In genomic region chr4:42902174-42902573, GRCm38 (mm10) we compare ENCODE assay signal across 10 mouse cellular contexts. TPM values are rescaled to one million over a fixed set of nuclear protein-coding genes. Genes with fewer than 3 reads are reported as not detected.
A peak's percentile ranks its signal among the peaks of the same experiment; 100 is the strongest.
DNase-seq lines count a peak whose midpoint lies in the region; ATAC-seq and TF ChIP-seq lines count a peak whose summit lies in the region.
"Had no signal": no experiment of that assay in that cellular context is flagged by ENCODE, and none has a peak within 500 bp of the region (broad histone marks: within the 10 kb centered on the region; RNA-seq: fewer than 3 reads in every experiment).

No protein-coding gene starts in this region.

- DNase-seq in hindbrain, embryonic 11.5 days (ENCODE audit: low spot score), result peak; percentile 42
- DNase-seq in hindbrain, embryonic 14.5 days (ENCODE audit: low spot score), result no peak
- DNase-seq in CD4-positive helper T cell, adult 2 months (ENCODE audit: low read depth, low spot score), result peak; percentile 17
- DNase-seq in R1 (ENCODE audit: low read depth, low spot score), result peak; percentile 72
- peak; percentile 20 to 35 (median 35) for DNase-seq in liver, embryonic 14.5 days (ENCODE audit: low read depth in 3 of 3, low spot score in 3 of 3)
- peak; percentile 63 for DNase-seq in thymus, postnatal 4 days
- DNase-seq in forebrain, embryonic 14.5 days (ENCODE audit: low spot score), result no peak
- DNase-seq in urinary bladder, adult 18-20 months (ENCODE audit: low spot score in 2 of 2), result no peak

- H3K27ac ChIP-seq in hindbrain, embryonic 11.5 days (ENCODE audit: low read depth, low read length), result no peak overlapping the region
- H3K27ac ChIP-seq in hindbrain, embryonic 14.5 days, result no peak overlapping the region
- no peak overlapping the region for H3K27ac ChIP-seq in liver, embryonic 14.5 days
- no peak overlapping the region for H3K27ac ChIP-seq in forebrain, embryonic 14.5 days (ENCODE audit: low read depth, low read length)
- H3K27ac ChIP-seq: limb, embryonic 15.5 days had no signal

- no peaks in the 10 kb centered on the region for H3K36me3 ChIP-seq in hindbrain, embryonic 11.5 days (ENCODE audit: control insufficient read depth, insufficient read depth, low read length)
- H3K36me3 ChIP-seq in hindbrain, embryonic 14.5 days (replicated peaks; ENCODE audit: control insufficient read depth, insufficient read depth), result no peaks in the 10 kb centered on the region
- H3K36me3 ChIP-seq in liver, embryonic 14.5 days (replicated peaks; ENCODE audit: control insufficient read depth, insufficient read depth, low read depth), result no peaks in the 10 kb centered on the region
- no peaks in the 10 kb centered on the region for H3K36me3 ChIP-seq in forebrain, embryonic 14.5 days (ENCODE audit: control insufficient read depth, insufficient read depth, low read length)
- H3K36me3 ChIP-seq: limb, embryonic 15.5 days had no signal

- H3K9ac ChIP-seq in hindbrain, embryonic 11.5 days (ENCODE audit: low read depth, low read length), result no peak overlapping the region
- no peak overlapping the region for H3K9ac ChIP-seq in hindbrain, embryonic 14.5 days
- no peak overlapping the region for H3K9ac ChIP-seq in liver, embryonic 14.5 days (replicated peaks)
- no peak overlapping the region for H3K9ac ChIP-seq in forebrain, embryonic 14.5 days (ENCODE audit: low read length)
- H3K9ac ChIP-seq: limb, embryonic 15.5 days had no signal

- TF ChIP-seq EP300 in liver, embryonic 14.5 days (IDR thresholded peaks at IDR 0.05; ENCODE audit: low read depth), result no peak

- H3K4me2 ChIP-seq in hindbrain, embryonic 11.5 days (replicated peaks; ENCODE audit: low read depth, low read length), result no peak overlapping the region
- no peak overlapping the region for H3K4me2 ChIP-seq in hindbrain, embryonic 14.5 days (replicated peaks)
- H3K4me2 ChIP-seq in liver, embryonic 14.5 days (ENCODE audit: low read depth), result no peak overlapping the region
- H3K4me2 ChIP-seq in forebrain, embryonic 14.5 days (ENCODE audit: low read length), result no peak overlapping the region
- H3K4me2 ChIP-seq: limb, embryonic 15.5 days had no signal

- peak; percentile 93 for TF ChIP-seq CTCF in liver, embryonic 14.5 days (IDR thresholded peaks at IDR 0.05; ENCODE audit: low read depth)

- no peak for ATAC-seq in hindbrain, embryonic 11.5 days (ENCODE audit: low FRiP score)
- no peak for ATAC-seq in hindbrain, embryonic 14.5 days (ENCODE audit: low FRiP score)
- peak; percentile 45; the same call in 1 of the 2 replicates for ATAC-seq in liver, embryonic 14.5 days (ENCODE audit: insufficient read depth)
- no peak for ATAC-seq in forebrain, embryonic 14.5 days

- H3K4me1 ChIP-seq in hindbrain, embryonic 11.5 days (replicated peaks; ENCODE audit: control insufficient read depth, insufficient read depth, low read length), result no peaks in the 10 kb centered on the region
- H3K4me1 ChIP-seq in hindbrain, embryonic 14.5 days (replicated peaks; ENCODE audit: control insufficient read depth, insufficient read depth, low read length), result no peaks in the 10 kb centered on the region
- H3K4me1 ChIP-seq in liver, embryonic 14.5 days (replicated peaks; ENCODE audit: control insufficient read depth in 2 of 2, insufficient read depth in 2 of 2, low read length in 1 of 2), result peaks cover 3 to 7% of the 10 kb centered on the region in 2 experiments; a peak in 1 of 4 replicates
- no peaks in the 10 kb centered on the region for H3K4me1 ChIP-seq in forebrain, embryonic 14.5 days (ENCODE audit: control insufficient read depth, insufficient read depth, low read length)
- H3K4me1 ChIP-seq: limb, embryonic 15.5 days had no signal

- H3K9me3 ChIP-seq in hindbrain, embryonic 11.5 days (ENCODE audit: control insufficient read depth, low read length), result no peaks in the 10 kb centered on the region
- no peaks in the 10 kb centered on the region for H3K9me3 ChIP-seq in hindbrain, embryonic 14.5 days (ENCODE audit: control insufficient read depth, low read length)
- no peaks in the 10 kb centered on the region for H3K9me3 ChIP-seq in liver, embryonic 14.5 days (ENCODE audit: control insufficient read depth, low read length)
- H3K9me3 ChIP-seq in forebrain, embryonic 14.5 days (replicated peaks; ENCODE audit: control insufficient read depth, low read length), result no peaks in the 10 kb centered on the region
- H3K9me3 ChIP-seq: limb, embryonic 15.5 days had no signal

- 63% methylated on average over 9 of the region's 9 CpGs for WGBS in hindbrain, embryonic 11.5 days
- 67% methylated on average over 9 of the region's 9 CpGs for WGBS in hindbrain, embryonic 14.5 days
- 24% methylated on average over 9 of the region's 9 CpGs for WGBS in liver, embryonic 14.5 days (ENCODE audit: insufficient replicate concordance)
- WGBS in forebrain, embryonic 14.5 days, result 69% methylated on average over 9 of the region's 9 CpGs

- no peak overlapping the region for H3K4me3 ChIP-seq in hindbrain, embryonic 11.5 days (ENCODE audit: low read depth, low read length)
- no peak overlapping the region for H3K4me3 ChIP-seq in hindbrain, embryonic 14.5 days (replicated peaks; ENCODE audit: low read length)
- H3K4me3 ChIP-seq in liver, embryonic 14.5 days (ENCODE audit: insufficient read depth in 1 of 2, low read depth in 2 of 2, low read length in 2 of 2), result no peak overlapping the region
- H3K4me3 ChIP-seq in forebrain, embryonic 14.5 days (ENCODE audit: low read depth, low read length), result no peak overlapping the region
- H3K4me3 ChIP-seq: limb, embryonic 15.5 days had no signal

- H3K27me3 ChIP-seq in hindbrain, embryonic 11.5 days (ENCODE audit: control insufficient read depth, insufficient read depth, low read length), result no peaks in the 10 kb centered on the region
- no peaks in the 10 kb centered on the region for H3K27me3 ChIP-seq in hindbrain, embryonic 14.5 days (ENCODE audit: control insufficient read depth, insufficient read depth, low read length)
- H3K27me3 ChIP-seq in liver, embryonic 14.5 days (ENCODE audit: control insufficient read depth, insufficient read depth, low read length), result no peaks in the 10 kb centered on the region; the same call in 1 of the 2 replicates
- H3K27me3 ChIP-seq in forebrain, embryonic 14.5 days (replicated peaks; ENCODE audit: control insufficient read depth, insufficient read depth, low read length), result no peaks in the 10 kb centered on the region
- H3K27me3 ChIP-seq: limb, embryonic 15.5 days had no signal

RNA-seq across cellular contexts. Expression of gene Phf24, which starts 14.3 kb away (rescaled TPM):
- 3.0 and 4.4 TPM in 2 replicates for polyA plus RNA-seq in hindbrain, embryonic 11.5 days (2014; fragmentation: Nextera tagmentation; extraction: Ambion mirVana)
- 43.5 and 47.8 TPM in 2 replicates for polyA plus RNA-seq in hindbrain, embryonic 14.5 days (2014; fragmentation: Nextera tagmentation; extraction: Ambion mirVana)
- 0.12 and 0.16 TPM in 2 replicates for polyA plus RNA-seq in liver, embryonic 14.5 days (2012; rRNA removed)
- 0.08 and 0.14 TPM in 2 replicates for polyA plus RNA-seq in liver, embryonic 14.5 days (2014; fragmentation: Nextera tagmentation; extraction: Ambion mirVana)
- 11.8 and 17.2 TPM in 2 replicates for polyA plus RNA-seq in forebrain, embryonic 14.5 days (2014; fragmentation: Nextera tagmentation; extraction: Ambion mirVana)

RNA-seq across cellular contexts. Expression of gene Fam205c, which starts 28.1 kb away (rescaled TPM):
- 0.93 and 1.1 TPM in 2 replicates for polyA plus RNA-seq in hindbrain, embryonic 11.5 days (2014; fragmentation: Nextera tagmentation; extraction: Ambion mirVana)
- polyA plus RNA-seq in hindbrain, embryonic 14.5 days (2014; fragmentation: Nextera tagmentation; extraction: Ambion mirVana), result 1.5 and 2.4 TPM in 2 replicates
- polyA plus RNA-seq in liver, embryonic 14.5 days (2012; rRNA removed), result 0.06 and 0.07 TPM in 2 replicates
- 0.15 and 0.30 TPM in 2 replicates for polyA plus RNA-seq in liver, embryonic 14.5 days (2014; fragmentation: Nextera tagmentation; extraction: Ambion mirVana)
- polyA plus RNA-seq in forebrain, embryonic 14.5 days (2014; fragmentation: Nextera tagmentation; extraction: Ambion mirVana), result 0.64 and 0.98 TPM in 2 replicates
- polyA plus RNA-seq: limb, embryonic 15.5 days had no signal

RNA-seq across cellular contexts. Expression of gene Gm12394, which starts 45.6 kb away (rescaled TPM):
- polyA plus RNA-seq in hindbrain, embryonic 11.5 days (2014; fragmentation: Nextera tagmentation; extraction: Ambion mirVana), result 0.70 and 0.71 TPM in 2 replicates
- polyA plus RNA-seq in hindbrain, embryonic 14.5 days (2014; fragmentation: Nextera tagmentation; extraction: Ambion mirVana), result 0.62 and 0.73 TPM in 2 replicates
- polyA plus RNA-seq in liver, embryonic 14.5 days (2012; rRNA removed), result 0.01 TPM in 1 of 2 replicates, not detected in the other
- polyA plus RNA-seq in liver, embryonic 14.5 days (2014; fragmentation: Nextera tagmentation; extraction: Ambion mirVana), result 0.05 TPM in 1 of 2 replicates, not detected in the other
- polyA plus RNA-seq in forebrain, embryonic 14.5 days (2014; fragmentation: Nextera tagmentation; extraction: Ambion mirVana), result 0.10 and 0.41 TPM in 2 replicates
- polyA plus RNA-seq: limb, embryonic 15.5 days had no signal

RNA-seq across cellular contexts. Expression of gene Dnajb5, which starts 47.4 kb away (rescaled TPM):
- 23.6 and 24.4 TPM in 2 replicates for polyA plus RNA-seq in hindbrain, embryonic 11.5 days (2014; fragmentation: Nextera tagmentation; extraction: Ambion mirVana)
- polyA plus RNA-seq in hindbrain, embryonic 14.5 days (2014; fragmentation: Nextera tagmentation; extraction: Ambion mirVana), result 38.5 and 42.0 TPM in 2 replicates
- polyA plus RNA-seq in liver, embryonic 14.5 days (2012; rRNA removed), result 0.90 and 1.3 TPM in 2 replicates
- polyA plus RNA-seq in liver, embryonic 14.5 days (2014; fragmentation: Nextera tagmentation; extraction: Ambion mirVana), result 0.43 and 0.54 TPM in 2 replicates
- polyA plus RNA-seq in forebrain, embryonic 14.5 days (2014; fragmentation: Nextera tagmentation; extraction: Ambion mirVana), result 52.1 and 61.1 TPM in 2 replicates

RNA-seq across cellular contexts. Expression of gene Fam205a1, which starts 48.5 kb away (rescaled TPM):
- polyA plus RNA-seq in hindbrain, embryonic 11.5 days (2014; fragmentation: Nextera tagmentation; extraction: Ambion mirVana), result 0.06 TPM in 1 of 2 replicates, not detected in the other
- polyA plus RNA-seq in hindbrain, embryonic 14.5 days (2014; fragmentation: Nextera tagmentation; extraction: Ambion mirVana), result 0.10 and 0.12 TPM in 2 replicates
- 0.21 and 0.22 TPM in 2 replicates for polyA plus RNA-seq in liver, embryonic 14.5 days (2012; rRNA removed)
- 0.04 and 0.28 TPM in 2 replicates for polyA plus RNA-seq in liver, embryonic 14.5 days (2014; fragmentation: Nextera tagmentation; extraction: Ambion mirVana)
- polyA plus RNA-seq in forebrain, embryonic 14.5 days (2014; fragmentation: Nextera tagmentation; extraction: Ambion mirVana), result not detected in 2 replicates
- polyA plus RNA-seq: embryonic facial prominence, embryonic 14.5 days; limb, embryonic 15.5 days had no signal

Comparison
In these comparisons a context has a peak if more than half of its experiments do, and no peak if none do; other contexts are left out.
1. DNase-seq: peak in hindbrain, embryonic 11.5 days (single experiment), CD4-positive helper T cell, adult 2 months (single experiment), R1 (single experiment), liver, embryonic 14.5 days (3 of 3) and thymus, postnatal 4 days (single experiment); none in hindbrain, embryonic 14.5 days (single experiment), forebrain, embryonic 14.5 days (single experiment) and urinary bladder, adult 18-20 months (0 of 2).